Mouse (Mus musculus) right cerebral cortex, postnatal 10 days (tissue): ENCODE measurements around the gene Olfr589.
"Not testable (repeated sequence)": the region's sequence is repeated elsewhere in the genome, so short reads cannot be mapped to it uniquely, and the experiment has no call there.

ENCODE experiments used
- DNase-seq, 2 experiments: peaks; one replicate each; pipeline ENCODE4 v3.0.0; 2021; ENCODE audit warnings: low spot score in 2 of 2

The Olfr589 gene

DNA sequence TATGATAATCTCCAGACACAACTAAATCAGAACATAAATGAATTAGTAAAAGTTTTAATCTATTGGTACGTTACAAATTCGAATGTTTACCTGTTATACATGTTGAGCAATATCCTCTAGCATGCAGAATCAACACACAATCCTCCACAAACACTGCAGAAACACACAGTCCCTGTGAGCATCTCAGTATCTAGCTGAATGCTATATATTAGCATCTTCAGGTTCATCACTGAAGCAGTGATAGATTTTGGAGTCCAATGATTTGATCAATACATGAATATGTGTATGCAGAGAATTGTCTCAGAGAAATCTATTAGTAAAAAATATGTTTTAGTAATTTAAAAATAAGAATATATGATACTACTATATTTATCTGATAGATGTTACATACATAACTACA lies at the start of gene Olfr589:
Gene Olfr589, minus strand, starts transcription at position 101 of the 400 bp plus-strand sequence.
- no peak for DNase-seq

DNA sequence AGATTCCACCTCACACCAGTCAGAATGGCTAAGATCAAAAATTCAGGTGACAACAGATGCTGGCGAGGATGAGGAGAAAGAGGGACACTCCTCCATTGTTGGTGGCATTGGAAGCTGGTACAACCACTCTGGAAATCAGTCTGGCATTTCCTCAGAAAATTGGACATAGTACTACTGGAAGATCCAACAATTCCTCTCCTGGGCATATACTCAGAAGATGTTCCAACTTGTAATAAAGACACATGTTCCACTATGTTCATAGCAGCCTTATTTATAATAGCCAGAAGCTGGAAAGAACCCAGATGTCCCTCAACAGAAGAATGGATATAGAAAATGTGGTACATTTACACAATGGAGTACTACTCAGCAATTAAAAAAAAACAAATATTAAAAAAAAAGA lies 28.3 kb upstream of the Olfr589 start, which contains the start of gene Olfr592:
Gene Olfr592, plus strand, starts transcription at position 301 of the 400 bp plus-strand sequence.
- DNase-seq, result not testable (repeated sequence)

DNA sequence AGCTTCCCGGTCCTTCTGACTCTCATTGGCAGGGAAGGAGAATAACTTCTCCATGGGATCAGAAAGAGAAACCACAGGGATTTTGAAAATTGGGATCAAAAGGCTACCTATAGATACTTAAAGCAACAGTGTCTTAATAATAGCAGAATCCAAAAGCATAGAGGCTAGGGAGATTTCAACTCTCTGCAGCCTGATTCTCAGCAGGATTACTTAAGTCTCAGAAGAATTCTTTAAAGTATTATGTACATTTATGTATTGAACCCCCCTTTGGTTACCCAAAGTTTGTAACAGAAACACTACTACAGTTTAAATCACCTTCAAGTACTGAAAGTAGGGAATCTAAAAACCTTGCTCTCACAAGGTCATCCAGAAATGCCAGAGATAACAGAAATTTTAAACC lies 22.1 kb upstream of the Olfr589 start, which contains the start of gene Olfr591:
Gene Olfr591, minus strand, starts transcription at position 101 of the 400 bp plus-strand sequence.
- no peak for DNase-seq

DNA sequence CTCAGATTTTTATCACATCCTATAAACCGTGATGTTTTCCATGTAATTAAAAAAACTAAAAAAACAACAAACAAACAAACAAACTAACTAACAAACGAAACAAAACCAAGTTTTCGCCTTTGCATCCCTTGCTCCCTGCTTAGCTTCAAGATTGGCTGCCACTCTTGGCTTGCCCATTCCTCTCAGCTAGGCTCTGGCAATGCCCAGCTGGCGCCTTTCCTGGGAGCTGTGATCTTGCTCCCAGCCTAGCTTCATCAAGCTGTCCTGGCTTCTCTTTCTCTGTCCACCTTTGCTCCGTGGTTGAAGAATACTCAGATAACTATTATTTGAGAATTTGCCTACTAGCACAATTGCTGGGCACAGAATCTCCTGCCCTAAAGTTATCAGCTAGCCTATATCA lies 13.5 kb upstream of the Olfr589 start:
- DNase-seq, result no peak

DNA sequence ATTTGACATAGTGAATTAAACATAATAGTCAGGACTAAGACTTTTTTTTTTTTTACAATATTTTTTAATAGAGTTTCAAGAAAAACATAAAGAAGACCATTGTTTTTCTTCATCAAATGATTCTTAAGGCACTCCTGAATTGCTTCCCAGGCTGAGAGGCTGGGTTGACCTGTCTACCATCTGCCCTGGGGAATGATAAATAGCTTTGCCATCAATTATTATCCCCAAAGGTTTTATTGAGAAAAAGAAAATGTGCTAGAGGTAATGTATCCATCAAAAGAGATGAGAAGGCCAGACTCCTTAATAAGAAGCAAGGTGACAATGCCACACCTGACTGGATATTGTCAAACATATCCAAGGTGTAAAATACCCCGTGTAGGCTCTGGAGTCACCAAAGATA lies 15.6 kb downstream of the Olfr589 start, which contains the start of gene Olfr588-ps1:
Gene Olfr588-ps1, plus strand, starts transcription at position 301 of the 400 bp plus-strand sequence.
- no peak for DNase-seq

DNA sequence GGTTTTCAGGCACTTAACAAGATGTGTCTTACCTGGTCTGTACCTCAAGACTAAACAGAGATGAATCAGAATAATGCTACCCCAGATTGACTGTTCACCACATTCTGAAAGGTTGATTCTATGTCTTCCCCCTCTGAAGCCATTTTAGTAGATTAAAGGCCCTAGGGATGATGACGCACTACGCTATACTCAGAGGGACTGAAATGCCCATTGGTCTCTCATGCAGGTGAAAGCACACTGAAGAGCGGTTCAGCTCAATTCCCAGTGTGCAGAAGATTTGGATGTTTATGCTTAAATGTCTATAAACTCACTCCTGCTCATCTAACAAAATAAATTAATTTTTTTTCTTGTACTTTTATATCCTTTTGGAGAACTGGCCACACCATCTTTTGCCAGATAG lies 30.6 kb downstream of the Olfr589 start, which contains the start of gene Olfr586:
Gene Olfr586, minus strand, starts transcription at position 101 of the 400 bp plus-strand sequence.
- no peak for DNase-seq

DNA sequence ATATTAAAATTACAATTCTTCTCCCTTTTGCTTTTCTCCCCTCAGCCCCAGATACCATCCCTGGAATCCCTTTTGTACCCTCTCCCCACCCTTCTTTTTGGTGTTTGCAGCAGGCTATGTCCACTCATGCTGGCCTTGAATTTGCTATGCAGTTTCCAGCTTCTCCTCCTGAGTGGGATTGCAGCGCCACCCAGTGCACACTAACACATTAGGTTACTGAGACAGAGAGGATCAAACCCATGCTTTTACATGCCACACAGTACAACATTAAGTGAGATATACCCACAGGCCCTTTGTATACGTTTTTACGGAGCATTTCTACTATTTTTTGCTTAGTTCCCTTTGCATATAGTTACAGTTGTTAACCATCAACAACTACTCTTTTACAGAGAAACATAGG lies 36.8 kb downstream of the Olfr589 start:
- peak in 1 of 2 experiments; percentile 19 for DNase-seq
